Mouse (Mus musculus) lung, postnatal 0 days (tissue): ENCODE measurements around the gene Kcnip4.

Experiments used
- CTCF ChIP-seq: IDR thresholded peaks from 2 replicates; pipeline ENCODE4 v1.5.1; 2016; ENCODE audit warnings: antibody characterized with exemption, mild to moderate bottlenecking
- EP300 ChIP-seq: IDR thresholded peaks from 2 replicates; pipeline ENCODE4 v1.6.1; 2016; ENCODE audit warnings: antibody characterized with exemption, mild to moderate bottlenecking, control low read depth

DNA sequence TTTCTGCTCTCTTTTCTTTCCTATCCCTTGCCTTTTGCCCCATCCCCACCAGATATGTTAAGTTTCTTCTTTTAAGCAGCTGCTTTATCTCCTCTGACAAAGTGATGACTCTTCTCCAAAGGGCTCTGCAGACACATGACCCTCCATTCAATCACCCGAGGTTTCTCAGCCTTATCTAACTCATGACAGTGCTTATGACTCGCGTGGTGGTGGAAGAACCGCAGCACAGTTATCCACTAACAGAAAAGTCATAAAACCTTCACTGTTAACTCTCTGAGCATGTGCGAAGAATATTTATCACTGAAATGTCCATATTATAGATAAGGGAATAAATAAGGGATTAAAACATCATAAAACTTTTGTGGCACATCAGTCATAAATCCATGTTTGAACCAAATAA, 1024.5 kb downstream of the Kcnip4 start:
- no peak for TF ChIP-seq CTCF
- TF ChIP-seq EP300 = no peak
